Mouse (Mus musculus): Measurements from ENCODE around the gene Dlgap4.

The Dlgap4 gene

DNA sequence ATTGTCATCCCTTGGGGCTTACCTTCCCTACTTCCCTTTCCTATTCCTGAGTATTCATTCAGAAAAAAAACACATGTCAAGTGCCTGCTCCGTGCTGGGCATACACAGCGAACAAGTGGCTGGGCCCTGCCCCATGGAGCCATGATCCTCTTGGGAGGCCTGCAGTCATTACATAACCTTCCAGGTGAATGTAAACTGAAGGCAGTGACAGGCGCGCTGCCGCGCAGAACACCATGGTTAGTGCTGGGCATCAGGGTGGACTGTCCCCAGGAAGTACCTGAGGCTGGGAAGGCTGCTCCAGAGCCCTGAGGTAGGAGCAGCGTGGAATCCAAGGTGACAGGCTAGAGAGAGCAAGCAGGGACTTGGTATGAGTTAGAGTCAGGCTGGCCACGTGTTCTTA, 7.4 kb downstream of the Dlgap4 start:
- no peak for DNase-seq

- DNase-seq = peak; percentile 48 to 61
Observed at GRCm38 (mm10) chr2:156621449-156621848, 7.9 kb downstream of the Dlgap4 start.

DNA sequence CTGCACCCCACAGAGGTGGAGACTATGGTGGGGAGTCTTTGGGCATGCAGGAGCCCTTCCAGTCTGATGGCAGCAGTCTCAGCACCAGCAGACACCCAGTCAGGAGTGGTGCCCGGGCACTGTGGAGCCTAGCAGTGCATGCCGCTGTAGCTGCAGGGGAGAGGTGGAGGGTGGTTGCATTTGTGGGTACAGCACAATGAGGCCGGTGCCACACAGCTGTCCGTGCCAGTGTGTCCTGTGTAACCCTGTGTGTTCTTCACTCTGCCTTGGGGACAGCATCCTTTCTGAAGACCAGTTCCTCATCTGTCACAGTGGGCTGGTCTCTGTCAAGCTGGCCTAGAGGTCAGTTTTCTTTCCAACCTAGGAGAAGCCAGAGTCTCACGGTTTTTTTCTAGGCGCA, 8.7 kb downstream of the Dlgap4 start:
- DNase-seq = no peak

DNA sequence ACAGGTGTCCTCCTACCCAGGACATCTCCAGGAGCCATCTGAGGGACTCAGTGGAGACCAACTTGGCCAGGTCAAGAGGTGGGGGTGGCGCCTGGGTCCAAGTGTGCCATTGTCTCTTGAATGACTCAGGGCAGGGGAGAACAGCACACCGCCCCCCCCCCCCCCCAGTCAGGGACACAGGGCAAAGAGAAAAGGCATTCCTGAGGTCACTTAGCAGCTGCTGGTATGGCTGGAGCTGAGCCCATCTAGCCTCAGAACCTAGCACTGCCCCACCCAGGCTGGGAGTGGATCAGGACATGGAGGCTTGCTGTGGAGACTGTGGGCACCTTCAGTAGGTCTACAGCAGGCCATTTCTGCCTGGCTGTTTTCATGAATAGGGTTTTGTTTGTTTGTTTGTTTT, 9.7 kb downstream of the Dlgap4 start:
- DNase-seq = no peak

- DNase-seq = no peak
Observed at GRCm38 (mm10) chr2:156625307-156625706, 11.8 kb downstream of the Dlgap4 start.

GRCm38 (mm10) chr2:156626119-156626518, 12.6 kb downstream of the Dlgap4 start:
- DNase-seq = peak; percentile 34 to 45

- no peak for DNase-seq
Observed at GRCm38 (mm10) chr2:156626544-156626943, 13.0 kb downstream of the Dlgap4 start.

DNA sequence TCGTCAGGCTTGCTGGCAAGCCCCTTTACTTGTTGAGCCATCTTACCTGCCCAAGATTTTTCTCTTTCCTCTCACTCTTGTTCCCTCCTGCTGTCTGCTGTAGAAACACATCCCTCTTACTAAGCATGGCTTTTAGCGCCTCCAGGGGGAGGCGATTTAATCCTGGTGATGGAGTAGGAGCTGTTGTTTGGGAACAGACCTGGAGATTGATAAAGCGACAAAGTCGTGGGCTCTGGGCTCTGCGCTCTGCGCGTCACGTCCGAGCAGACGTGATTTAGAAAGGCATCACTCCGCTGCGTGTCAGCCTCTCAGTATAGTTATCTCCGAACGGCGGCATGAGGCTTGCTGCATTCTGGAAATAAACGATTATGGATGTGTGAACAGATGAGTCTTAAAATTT, 14.4 kb downstream of the Dlgap4 start:
- DNase-seq = no peak

DNA sequence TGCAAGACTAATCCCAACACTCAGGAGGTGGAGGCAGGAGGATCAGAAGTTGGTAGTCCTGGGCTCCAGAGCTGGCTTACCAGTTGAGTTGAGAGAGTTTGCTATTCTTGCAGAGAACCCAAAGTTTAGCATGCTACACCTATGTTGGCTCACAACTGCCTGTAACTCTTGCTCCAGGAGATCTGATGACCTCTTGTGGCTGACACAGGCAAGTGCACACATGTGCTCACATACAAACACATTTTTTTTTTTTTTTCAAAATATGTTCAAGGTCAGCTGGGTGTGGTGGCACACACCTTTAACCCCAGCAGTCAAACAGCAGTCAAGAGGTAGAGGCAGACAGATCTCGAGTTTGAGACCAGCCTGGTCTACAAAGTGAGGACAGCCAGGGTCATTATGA, 16.8 kb downstream of the Dlgap4 start:
- no peak for DNase-seq

DNA sequence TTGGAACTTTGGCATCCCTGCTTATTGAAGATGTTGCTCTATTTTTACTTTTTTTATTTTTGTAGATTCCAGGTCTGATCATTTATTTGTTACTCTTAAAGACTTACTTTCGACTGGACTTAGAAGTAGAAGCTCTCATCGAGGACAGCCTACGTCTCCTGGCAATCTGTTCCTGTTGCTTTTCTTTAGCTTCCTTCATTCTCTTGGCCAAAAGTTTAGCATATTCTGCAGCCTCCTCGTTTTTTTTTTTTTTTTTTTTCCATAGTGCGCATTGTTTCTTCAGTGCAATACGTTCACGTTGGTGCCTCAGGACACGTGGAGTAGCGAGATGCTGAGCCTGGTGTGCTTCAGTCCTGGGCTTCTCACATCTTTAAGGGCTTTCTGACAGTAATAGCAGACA, 19.2 kb downstream of the Dlgap4 start:
- no peak for DNase-seq

- no peak for DNase-seq
Observed at GRCm38 (mm10) chr2:156635091-156635490, 21.6 kb downstream of the Dlgap4 start.

- no peak for DNase-seq
Observed at GRCm38 (mm10) chr2:156641141-156641540, 27.6 kb downstream of the Dlgap4 start.

GRCm38 (mm10) chr2:156642931-156643330, 29.4 kb downstream of the Dlgap4 start:
- no peak for DNase-seq

- no peak for DNase-seq
Observed at GRCm38 (mm10) chr2:156643406-156643805, 29.9 kb downstream of the Dlgap4 start.

- DNase-seq = no peak
Observed at GRCm38 (mm10) chr2:156645145-156645544, 31.6 kb downstream of the Dlgap4 start.

- DNase-seq = no peak
Observed at GRCm38 (mm10) chr2:156646877-156647276, 33.4 kb downstream of the Dlgap4 start.

- no peak for DNase-seq
Observed at GRCm38 (mm10) chr2:156648042-156648441, 34.5 kb downstream of the Dlgap4 start.

DNA sequence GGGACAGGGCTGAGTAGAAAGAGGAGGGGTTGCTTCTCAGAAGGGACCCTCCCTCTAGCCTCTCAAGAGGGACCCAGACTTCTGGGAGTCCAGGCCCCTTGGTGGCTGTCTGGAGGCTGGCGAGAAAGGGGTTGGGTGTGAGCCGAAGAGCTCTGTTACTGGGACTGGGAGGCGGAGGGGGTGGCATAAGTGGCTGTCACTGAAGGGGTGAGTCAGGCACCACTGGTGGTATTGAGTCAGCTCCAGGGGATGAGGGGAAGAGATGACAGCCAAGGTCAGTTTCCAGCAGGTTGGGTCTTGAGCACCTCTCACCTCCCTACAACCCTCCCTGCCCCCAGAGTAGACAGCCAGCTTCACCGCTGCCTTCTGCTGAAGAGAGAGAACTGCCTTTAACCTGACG, 35.9 kb downstream of the Dlgap4 start:
- no peak for DNase-seq

GRCm38 (mm10) chr2:156651019-156651418, 37.5 kb downstream of the Dlgap4 start:
- no peak for DNase-seq

DNA sequence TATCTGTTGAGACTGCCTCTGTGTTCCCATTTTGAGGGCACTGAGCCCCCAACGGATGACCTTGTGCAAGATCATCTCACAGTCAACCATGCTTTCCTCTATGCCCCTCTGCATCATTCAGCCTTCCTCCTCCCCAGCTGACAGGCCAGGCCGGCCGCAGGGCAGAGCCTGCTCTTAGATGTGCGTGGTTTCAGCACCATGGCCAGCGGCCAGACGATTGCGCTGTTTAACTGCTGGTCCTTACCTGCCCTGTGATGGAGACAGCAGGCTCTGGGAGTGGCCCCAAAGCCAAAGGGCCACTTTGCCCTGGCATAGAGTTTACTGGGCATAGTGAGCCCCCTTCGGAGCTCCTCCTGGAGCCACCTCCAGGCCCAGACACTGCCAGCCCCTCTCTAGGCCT, 39.3 kb downstream of the Dlgap4 start:
- no peak for DNase-seq

DNA sequence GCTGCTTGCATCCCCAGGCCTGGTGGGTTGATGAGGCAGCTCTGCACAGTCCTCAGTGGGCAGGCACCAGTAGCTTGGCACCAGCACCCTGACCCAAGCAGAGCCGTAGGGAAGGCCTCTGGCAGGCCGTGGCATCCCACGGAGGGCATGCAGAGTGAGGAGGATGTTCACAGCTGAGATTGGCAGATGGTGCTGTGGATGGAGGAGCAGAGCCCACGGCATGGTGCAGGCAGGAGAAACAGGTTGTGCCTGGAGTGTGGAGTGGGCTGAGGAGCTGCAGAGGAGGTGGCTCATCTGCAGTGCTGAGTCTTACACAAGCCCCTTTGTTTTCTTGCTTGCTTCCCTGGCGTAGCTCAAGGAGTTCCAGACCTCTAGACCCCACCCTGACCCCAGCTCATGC, 40.6 kb downstream of the Dlgap4 start:
- DNase-seq = no peak

DNA sequence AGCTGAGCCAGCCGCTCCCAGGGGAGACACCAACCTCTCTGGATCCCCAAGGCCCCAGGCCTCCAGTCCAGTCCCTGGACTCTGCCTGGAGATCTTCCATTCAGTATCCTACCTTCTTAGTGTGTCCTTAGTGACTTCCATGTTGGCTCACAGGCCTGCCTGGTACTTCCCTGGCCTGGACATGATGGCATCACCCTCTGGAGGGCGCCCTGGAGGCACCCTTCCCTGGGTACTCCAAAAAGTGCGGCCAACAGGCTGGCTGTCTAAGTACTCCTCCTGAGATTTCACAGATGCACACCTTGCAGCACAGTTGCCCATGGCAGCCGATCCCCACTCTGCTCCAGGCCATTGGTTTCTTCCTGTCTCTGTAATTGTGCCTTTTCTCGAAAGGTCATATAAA, 42.1 kb downstream of the Dlgap4 start:
- no peak for DNase-seq

DNA sequence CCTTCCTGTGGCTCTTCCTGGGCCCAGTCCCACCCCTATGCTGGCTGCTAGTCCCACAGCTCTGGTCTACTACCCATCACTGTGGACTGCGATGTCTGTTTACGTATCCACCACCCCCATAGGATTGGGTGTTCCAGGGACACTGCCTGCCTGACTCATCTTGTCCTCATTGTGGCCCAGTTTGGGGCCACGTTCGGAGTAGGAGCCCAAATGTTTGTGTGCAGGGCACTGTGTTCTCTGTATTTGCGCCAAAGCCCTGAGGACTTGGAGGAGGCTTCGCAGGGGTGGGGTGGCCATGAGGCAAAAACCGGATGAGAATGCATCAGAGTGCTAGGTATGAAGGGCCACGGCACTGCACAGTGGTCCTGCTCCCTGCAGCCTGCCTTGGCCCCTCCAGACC, 44.0 kb downstream of the Dlgap4 start:
- DNase-seq = no peak

- DNase-seq = no peak
Observed at GRCm38 (mm10) chr2:156658221-156658620, 44.7 kb downstream of the Dlgap4 start.

DNA sequence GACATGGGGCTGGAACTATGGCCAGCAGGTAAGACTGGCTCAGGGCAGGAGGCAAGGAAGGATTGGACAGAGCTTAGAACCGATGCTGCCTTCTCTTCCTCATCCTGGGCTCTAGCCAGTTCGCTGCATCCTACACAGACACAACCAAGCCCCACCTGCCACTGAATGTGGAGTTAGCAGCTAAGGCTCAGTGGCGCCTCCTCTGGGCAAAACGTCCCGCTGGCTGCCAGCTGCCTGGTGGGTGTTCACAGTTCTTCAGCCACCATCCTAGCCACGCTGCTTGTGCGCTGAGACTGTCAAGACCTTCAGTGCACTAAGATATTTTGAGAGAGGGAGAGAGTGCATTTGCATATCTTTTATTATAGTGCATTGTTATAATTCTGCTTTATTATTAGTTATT, 45.2 kb downstream of the Dlgap4 start:
- peak in 1 of 2 experiments; percentile 43 for DNase-seq

DNA sequence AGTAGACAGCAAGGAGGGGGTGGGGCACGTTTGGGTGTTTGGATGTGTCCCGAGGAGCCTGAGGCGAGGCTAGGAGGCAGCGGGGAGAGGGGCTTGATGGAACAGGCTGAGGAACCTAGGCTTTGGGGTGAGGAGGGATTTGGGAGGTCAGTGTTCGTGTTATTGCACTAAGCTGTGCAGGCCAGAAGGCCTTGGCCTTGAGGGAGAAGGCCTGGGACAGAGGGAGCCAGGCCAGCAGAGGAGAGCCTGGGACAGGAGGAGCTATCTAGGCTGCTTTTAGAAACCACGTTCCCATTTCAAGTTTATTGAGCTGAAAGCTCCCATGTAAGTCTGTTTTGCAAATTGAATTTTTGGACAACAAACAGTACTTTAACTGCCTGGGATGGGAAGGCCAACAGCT, 46.5 kb downstream of the Dlgap4 start:
- no peak for DNase-seq
